15 mouse cellular contexts compared by ENCODE assay signal in genomic region chr5:136958991-136959605, GRCm38 (mm10). TPM values are rescaled to one million over a fixed set of nuclear protein-coding genes. Genes with fewer than 3 reads are reported as not detected.
DNase-seq lines count a peak whose midpoint lies in the region; ATAC-seq and TF ChIP-seq lines count a peak whose summit lies in the region.
"Had no signal": no experiment of that assay in that cellular context is flagged by ENCODE, and none has a peak within 500 bp of the region (broad histone marks: within the 10 kb centered on the region; RNA-seq: fewer than 3 reads in every experiment).

No protein-coding gene starts in this region.

- peak overlapping the region; percentile 32 for H3K4me2 ChIP-seq in kidney, embryonic 15.5 days
- no peak overlapping the region for H3K4me2 ChIP-seq in midbrain, embryonic 16.5 days (ENCODE audit: low read length)
- H3K4me2 ChIP-seq: heart, embryonic 15.5 days; hindbrain, embryonic 15.5 days; limb, embryonic 13.5 days had no signal

- H3K4me1 ChIP-seq in ES-Bruce4 (ENCODE audit: control insufficient read depth, insufficient read depth, low read length) = peaks cover 3% of the 10 kb centered on the region
- peaks cover 46% of the 10 kb centered on the region for H3K4me1 ChIP-seq in kidney, embryonic 15.5 days
- peaks cover 28% of the 10 kb centered on the region for H3K4me1 ChIP-seq in midbrain, embryonic 16.5 days (ENCODE audit: control insufficient read depth, insufficient read depth, low read length)

- H3K4me3 ChIP-seq in ES-Bruce4 (ENCODE audit: low read depth, low read length) = no peak overlapping the region
- no peak overlapping the region for H3K4me3 ChIP-seq in kidney, embryonic 15.5 days (replicated peaks)
- no peak overlapping the region for H3K4me3 ChIP-seq in midbrain, embryonic 16.5 days (ENCODE audit: low read depth, low read length)
- H3K4me3 ChIP-seq: heart, embryonic 15.5 days; hindbrain, embryonic 15.5 days; limb, embryonic 13.5 days had no signal

- no peak for TF ChIP-seq POLR2A in ES-Bruce4 (IDR thresholded peaks at IDR 0.05; ENCODE audit: insufficient read depth, low read length)

- no peaks in the 10 kb centered on the region for H3K9me3 ChIP-seq in ES-Bruce4 (replicated peaks; ENCODE audit: control insufficient read depth, insufficient read depth, low read length, poor library complexity, severe bottlenecking)
- no peaks in the 10 kb centered on the region for H3K9me3 ChIP-seq in kidney, embryonic 15.5 days (replicated peaks)
- H3K9me3 ChIP-seq in midbrain, embryonic 16.5 days (replicated peaks; ENCODE audit: control insufficient read depth, low read length, poor library complexity, severe bottlenecking) = no peaks in the 10 kb centered on the region
- H3K9me3 ChIP-seq: heart, embryonic 15.5 days; hindbrain, embryonic 15.5 days; limb, embryonic 13.5 days had no signal

- H3K27ac ChIP-seq in ES-Bruce4 (ENCODE audit: insufficient read depth, low read length) = peak overlapping the region; percentile 32; the same call in 1 of the 2 replicates
- H3K27ac ChIP-seq in kidney, embryonic 15.5 days = peak overlapping the region; percentile 91
- H3K27ac ChIP-seq in midbrain, embryonic 16.5 days (ENCODE audit: low read length) = no peak overlapping the region
- H3K27ac ChIP-seq: heart, embryonic 15.5 days; hindbrain, embryonic 15.5 days; limb, embryonic 13.5 days had no signal

- H3K9ac ChIP-seq in ES-Bruce4 (ENCODE audit: low read depth, poor library complexity, severe bottlenecking) = no peak overlapping the region
- no peak overlapping the region for H3K9ac ChIP-seq in kidney, embryonic 15.5 days
- H3K9ac ChIP-seq in midbrain, embryonic 16.5 days (ENCODE audit: low read depth, low read length) = no peak overlapping the region
- H3K9ac ChIP-seq: forebrain, postnatal 0 days; heart, embryonic 15.5 days; hindbrain, embryonic 15.5 days; limb, embryonic 13.5 days had no signal

- TF ChIP-seq CTCF in ES-Bruce4 (IDR thresholded peaks at IDR 0.05; ENCODE audit: low read depth, low read length) = no peak

- H3K36me3 ChIP-seq in ES-Bruce4 (ENCODE audit: control insufficient read depth, insufficient read depth, low read length, poor library complexity, severe bottlenecking) = peaks cover 8% of the 10 kb centered on the region; the same call in 1 of the 2 replicates
- H3K36me3 ChIP-seq in kidney, embryonic 15.5 days = peaks cover 34% of the 10 kb centered on the region
- H3K36me3 ChIP-seq in midbrain, embryonic 16.5 days (ENCODE audit: control insufficient read depth, insufficient read depth, low read length) = peaks cover under 1% of the 10 kb centered on the region

- H3K27me3 ChIP-seq in ES-Bruce4 (ENCODE audit: control insufficient read depth, insufficient read depth, low read length, poor library complexity, severe bottlenecking) = no peaks in the 10 kb centered on the region
- H3K27me3 ChIP-seq in kidney, embryonic 15.5 days = no peaks in the 10 kb centered on the region
- H3K27me3 ChIP-seq in midbrain, embryonic 16.5 days (ENCODE audit: control insufficient read depth, insufficient read depth, low read depth, low read length) = no peaks in the 10 kb centered on the region
- H3K27me3 ChIP-seq: heart, embryonic 15.5 days; hindbrain, embryonic 15.5 days; limb, embryonic 13.5 days had no signal

- 34% methylated on average over 5 of the region's 5 CpGs for WGBS in kidney, embryonic 15.5 days
- 74% methylated on average over 5 of the region's 5 CpGs for WGBS in midbrain, embryonic 16.5 days

- ATAC-seq in kidney, embryonic 15.5 days (replicated peaks; ENCODE audit: low FRiP score) = peak; percentile 33; the same call in 1 of the 2 replicates
- no peak for ATAC-seq in midbrain, embryonic 16.5 days
- ATAC-seq: forebrain, postnatal 0 days had no signal

- no peak for TF ChIP-seq EP300 in ES-Bruce4 (IDR thresholded peaks at IDR 0.05; ENCODE audit: insufficient read depth, low read depth, low read length)

- peak; percentile 15 for DNase-seq in cerebellum, adult 9-10 months
- DNase-seq in cerebellum, postnatal 4 days (ENCODE audit: low spot score in 2 of 2) = no peak
- DNase-seq in lung, postnatal 25 days (ENCODE audit: low spot score) = peak; percentile 52
- DNase-seq in urinary bladder, postnatal 10 days (ENCODE audit: low spot score) = no peak
- DNase-seq in layer of hippocampus, postnatal 36 days = no peak
- DNase-seq: adrenal gland, postnatal 36 days; forebrain, postnatal 0 days; gastrocnemius, postnatal 25 days; right cerebral cortex, postnatal 14 days had no signal

RNA-seq across cellular contexts. Expression of gene Fis1, which starts 6.0 kb away (rescaled TPM):
- 87.8 and 97.5 TPM in 2 replicates for polyA plus RNA-seq in ES-Bruce4 (2011; ENCODE audit: insufficient read depth, insufficient read length, low read depth, missing spikeins)
- 284 and 294 TPM in 2 replicates for polyA plus RNA-seq in kidney, embryonic 15.5 days (2015; fragmentation: Nextera tagmentation; extraction: Ambion mirVana)
- total RNA-seq in layer of hippocampus, postnatal 36 days (2021) = 100 to 1,000 TPM; 222 to 225 TPM
- 346 and 355 TPM in 2 replicates for polyA plus RNA-seq in midbrain, embryonic 16.5 days (2015; fragmentation: Nextera tagmentation; extraction: Ambion mirVana)

RNA-seq across cellular contexts. Expression of gene Cldn15, which starts 7.3 kb away (rescaled TPM):
- polyA plus RNA-seq in ES-Bruce4 (2011; ENCODE audit: insufficient read depth, insufficient read length, low read depth, missing spikeins) = not detected in 2 replicates
- 3.0 and 4.1 TPM in 2 replicates for polyA plus RNA-seq in kidney, embryonic 15.5 days (2015; fragmentation: Nextera tagmentation; extraction: Ambion mirVana)
- under 1 TPM in 1 of 2 experiments, not detected in 1; 0.20 TPM for total RNA-seq in layer of hippocampus, postnatal 36 days (2021)
- polyA plus RNA-seq in midbrain, embryonic 16.5 days (2015; fragmentation: Nextera tagmentation; extraction: Ambion mirVana) = 0.15 and 0.30 TPM in 2 replicates

RNA-seq across cellular contexts. Expression of gene Plod3, which starts 27.7 kb away (rescaled TPM):
- polyA plus RNA-seq in ES-Bruce4 (2011; ENCODE audit: insufficient read depth, insufficient read length, low read depth, missing spikeins) = 29.3 and 33.9 TPM in 2 replicates
- polyA plus RNA-seq in kidney, embryonic 15.5 days (2015; fragmentation: Nextera tagmentation; extraction: Ambion mirVana) = 42.9 and 52.5 TPM in 2 replicates
- 10 to 100 TPM; 39.2 to 41.0 TPM for total RNA-seq in layer of hippocampus, postnatal 36 days (2021)
- polyA plus RNA-seq in midbrain, embryonic 16.5 days (2015; fragmentation: Nextera tagmentation; extraction: Ambion mirVana) = 34.7 and 37.9 TPM in 2 replicates

RNA-seq across cellular contexts. Expression of gene Znhit1, which starts 28.7 kb away (rescaled TPM):
- polyA plus RNA-seq in ES-Bruce4 (2011; ENCODE audit: insufficient read depth, insufficient read length, low read depth, missing spikeins) = 26.6 and 27.0 TPM in 2 replicates
- polyA plus RNA-seq in kidney, embryonic 15.5 days (2015; fragmentation: Nextera tagmentation; extraction: Ambion mirVana) = 86.4 and 102 TPM in 2 replicates
- 10 to 100 TPM; 82.4 to 85.2 TPM for total RNA-seq in layer of hippocampus, postnatal 36 days (2021)
- 136 and 144 TPM in 2 replicates for polyA plus RNA-seq in midbrain, embryonic 16.5 days (2015; fragmentation: Nextera tagmentation; extraction: Ambion mirVana)

RNA-seq across cellular contexts. Expression of gene Ift22, which starts 51.1 kb away (rescaled TPM):
- polyA plus RNA-seq in ES-Bruce4 (2011; ENCODE audit: insufficient read depth, insufficient read length, low read depth, missing spikeins) = 9.3 and 10.1 TPM in 2 replicates
- polyA plus RNA-seq in kidney, embryonic 15.5 days (2015; fragmentation: Nextera tagmentation; extraction: Ambion mirVana) = 74.0 and 78.8 TPM in 2 replicates
- total RNA-seq in layer of hippocampus, postnatal 36 days (2021) = 10 to 100 TPM; 87.2 to 94.7 TPM
- 133 and 134 TPM in 2 replicates for polyA plus RNA-seq in midbrain, embryonic 16.5 days (2015; fragmentation: Nextera tagmentation; extraction: Ambion mirVana)

Comparison
In these comparisons a context has a peak if more than half of its experiments do, and no peak if none do; other contexts are left out.
1. DNase-seq: peak in cerebellum, adult 9-10 months (single experiment) and lung, postnatal 25 days (single experiment); none in cerebellum, postnatal 4 days (0 of 2), urinary bladder, postnatal 10 days (single experiment) and layer of hippocampus, postnatal 36 days (0 of 2).